Mouse (Mus musculus): ENCODE results near the gene Amt.
A peak's percentile ranks its signal among the peaks of the same experiment; 100 is the strongest.
"Not testable (repeated sequence)": the region's sequence is repeated elsewhere in the genome, so short reads cannot be mapped to it uniquely, and the experiment has no call there.

The Amt gene

DNA sequence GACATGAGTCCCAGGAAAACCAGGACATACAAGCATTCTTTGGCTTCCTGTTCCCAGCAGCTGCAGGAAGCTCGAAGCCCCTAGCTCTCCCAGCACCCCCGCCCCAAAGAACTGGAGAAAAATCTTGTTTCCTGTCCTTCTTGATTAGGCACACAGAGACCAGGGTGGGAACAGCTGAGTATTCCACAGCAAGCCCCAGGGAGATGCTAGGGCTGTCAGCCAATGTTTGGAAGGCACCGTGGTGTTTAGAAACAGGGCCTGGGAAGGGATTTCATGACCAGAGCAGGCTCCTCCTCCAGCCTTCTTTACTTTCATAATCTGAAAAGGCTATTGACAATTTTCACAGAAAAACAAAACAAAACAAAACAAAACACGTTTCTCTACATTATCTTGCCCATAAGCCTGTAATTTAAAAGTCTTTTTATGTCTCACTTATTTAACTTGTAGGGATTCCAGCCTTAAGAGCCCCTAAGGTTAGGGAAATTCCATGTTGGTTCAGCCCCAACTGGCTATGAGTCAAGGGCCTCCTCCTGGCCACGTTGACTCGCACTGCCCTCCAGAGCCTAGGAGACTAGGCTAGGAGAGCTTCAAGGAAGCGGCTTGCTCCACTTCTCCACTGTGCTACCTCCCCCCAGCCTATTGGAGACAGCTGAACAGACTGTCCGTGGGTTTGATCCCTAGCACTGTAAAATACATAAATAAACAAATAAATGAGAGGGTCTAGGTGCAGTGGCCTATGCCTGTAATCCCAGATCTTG lies 16.4 kb upstream of the Amt start:
- DNase-seq (ENCODE audit: low read depth, low spot score): no peak

- DNase-seq (ENCODE audit: low read depth, low spot score): peak; percentile 72
Observed at GRCm38 (mm10) chr9:108284410-108284809, 12.2 kb upstream of the Amt start.

DNA sequence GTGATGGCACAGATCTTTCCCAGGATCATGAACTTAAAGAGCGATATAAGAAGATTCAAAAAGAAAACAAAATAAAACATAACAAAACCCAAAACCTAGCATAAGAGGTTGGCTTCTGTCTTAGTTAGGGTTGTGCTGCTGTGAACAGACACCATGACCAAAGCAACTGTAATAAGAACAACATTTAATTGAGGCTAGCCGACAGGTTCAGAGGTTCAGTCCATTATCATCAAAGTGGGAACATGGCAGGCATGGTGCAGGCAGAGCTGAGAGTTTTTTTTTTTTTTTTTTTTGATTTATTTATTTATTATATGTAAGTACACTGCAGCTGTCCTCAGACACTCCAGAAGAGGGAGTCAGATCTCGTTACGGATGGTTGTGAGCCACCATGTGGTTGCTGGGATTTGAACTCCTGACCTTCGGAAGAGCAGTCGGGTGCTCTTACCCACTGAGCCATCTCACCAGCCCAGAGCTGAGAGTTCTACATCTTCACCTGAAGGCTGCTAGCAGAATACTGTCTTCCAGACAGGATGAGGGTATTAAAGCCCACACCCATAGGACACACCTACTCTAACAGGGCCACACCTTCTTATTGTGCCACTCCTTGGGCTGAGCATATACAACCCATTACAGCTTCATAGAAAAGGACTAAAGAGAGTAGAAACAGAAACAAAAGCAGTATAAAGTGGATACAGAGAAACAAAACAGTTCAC lies 9.0 kb upstream of the Amt start:
- not testable (repeated sequence) for DNase-seq (ENCODE audit: low read depth, low spot score)

- no peak for DNase-seq (ENCODE audit: low read depth, low spot score)
Observed at GRCm38 (mm10) chr9:108289347-108289746, 7.3 kb upstream of the Amt start.

GRCm38 (mm10) chr9:108290016-108290750 lies 6.5 kb upstream of the Amt start, which contains the start of gene Nicn1:
Nicn1 (plus strand) TSS chr9:108290429.
- DNase-seq (ENCODE audit: low read depth, low spot score): peak; percentile 91

DNA sequence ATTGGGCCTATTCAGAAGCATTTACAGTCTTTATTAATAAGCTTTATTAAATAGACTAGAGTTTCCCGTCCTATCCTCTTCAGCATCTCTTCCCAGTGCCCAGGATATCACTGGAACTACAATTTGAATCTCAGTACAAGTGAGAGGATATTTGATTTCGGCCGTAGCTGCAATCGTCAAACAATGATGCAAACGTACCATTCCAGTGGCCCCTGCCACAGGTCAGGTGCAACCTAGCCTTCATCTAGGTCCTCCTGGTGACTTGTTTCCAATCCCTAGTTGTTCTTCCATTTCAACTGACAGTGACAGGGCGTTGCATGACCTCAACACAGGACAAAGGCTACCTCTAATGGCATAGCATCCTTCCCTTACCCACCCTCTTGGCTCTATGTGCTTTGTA lies 5.9 kb upstream of the Amt start:
- no peak for DNase-seq (ENCODE audit: low read depth, low spot score)

- DNase-seq (ENCODE audit: low read depth, low spot score): no peak
Observed at GRCm38 (mm10) chr9:108301853-108302252, 5.2 kb downstream of the Amt start.

DNA sequence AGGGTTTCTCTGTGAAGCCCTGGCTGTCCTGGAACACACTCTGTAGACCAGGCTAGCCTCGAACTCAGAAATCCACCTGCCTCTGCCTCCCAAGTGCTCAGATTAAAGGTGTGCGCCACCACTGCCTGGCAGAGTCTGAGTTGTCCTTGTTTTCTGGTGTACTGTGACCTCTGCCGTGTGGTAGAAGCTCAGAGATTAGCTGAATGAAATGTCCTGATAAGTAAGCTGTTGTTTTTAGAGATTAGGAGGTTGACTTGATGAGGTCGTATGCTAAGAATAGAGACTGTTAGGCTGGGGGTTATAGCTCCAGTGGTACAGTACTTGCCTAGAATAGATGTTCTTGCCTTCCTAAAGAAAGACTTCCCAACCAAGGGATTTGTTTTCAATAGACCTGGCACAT lies 8.1 kb downstream of the Amt start:
- DNase-seq (ENCODE audit: low read depth, low spot score): no peak

GRCm38 (mm10) chr9:108305170-108305569 lies 8.5 kb downstream of the Amt start:
- no peak for DNase-seq (ENCODE audit: low read depth, low spot score)

DNA sequence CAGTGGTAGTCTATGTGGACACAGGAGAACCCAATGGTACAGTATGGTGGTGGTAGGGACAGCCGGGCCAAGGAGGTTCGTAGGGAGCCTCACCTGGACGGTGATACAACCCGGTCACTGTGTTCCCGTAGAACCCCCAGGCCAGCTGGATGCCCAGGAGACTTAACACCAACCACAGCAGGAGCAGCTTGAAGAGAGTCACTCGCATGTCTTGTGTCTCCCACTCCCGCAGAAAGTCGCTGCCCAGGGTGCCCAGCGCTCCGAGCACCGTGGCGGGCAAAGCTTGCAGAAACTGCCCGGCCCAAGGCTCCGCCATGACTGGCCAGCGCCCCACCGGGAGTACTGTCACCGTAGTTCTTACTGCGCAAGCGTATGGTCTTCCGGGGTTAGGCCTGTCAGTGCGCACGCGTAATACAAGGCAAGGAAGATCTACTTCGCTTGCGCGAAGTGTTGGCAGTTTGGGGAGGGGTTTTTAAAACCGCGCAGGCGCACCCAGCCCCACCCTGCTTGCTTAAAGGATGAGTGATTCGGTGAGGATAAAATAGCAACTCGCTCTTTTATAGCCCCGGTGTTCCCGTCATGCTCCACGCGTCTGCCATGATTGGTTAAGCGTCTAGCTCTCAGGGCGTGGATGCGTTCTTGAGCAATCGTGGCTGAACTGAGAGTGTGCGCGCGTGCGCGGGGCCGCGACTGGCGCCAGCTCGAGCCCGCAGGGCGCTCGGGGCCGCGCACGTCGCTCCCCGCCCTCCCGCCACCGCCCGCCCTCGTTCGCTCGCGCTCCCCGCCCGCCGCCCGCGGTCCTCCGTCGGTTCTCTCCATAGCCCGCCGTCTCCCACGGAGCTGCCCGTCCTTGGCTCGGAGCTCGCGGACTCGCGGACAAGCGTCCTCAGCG lies 9.2 kb downstream of the Amt start, which contains the start of the genes Rhoa and Tcta:
Gene Rhoa (plus strand): TSS at position 501 of the 892 bp plus-strand sequence.
Gene Tcta (minus strand): TSS at position 532 of the 892 bp plus-strand sequence.
- peak; percentile 99 for DNase-seq (ENCODE audit: low read depth, low spot score)

DNA sequence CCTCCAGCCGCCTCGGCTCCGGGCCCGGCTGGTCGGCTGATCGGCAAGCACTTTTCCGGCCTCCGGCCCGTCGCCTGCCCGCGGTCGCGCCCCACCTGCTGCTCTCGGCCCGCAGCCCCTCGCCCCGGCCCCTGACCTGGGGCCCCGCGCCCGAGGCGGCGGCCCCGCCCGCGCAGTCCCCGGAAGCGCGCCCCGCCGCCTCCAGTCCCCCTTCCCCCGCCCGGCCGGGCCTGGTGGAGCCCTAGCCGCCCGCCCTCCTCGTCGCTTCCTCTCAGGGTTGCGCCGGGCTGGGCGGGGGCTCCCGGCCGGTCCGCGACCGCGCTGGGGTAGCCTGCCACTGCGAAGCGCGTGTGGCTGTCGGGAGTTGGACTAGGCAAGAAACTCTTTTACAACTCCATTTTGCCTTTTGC lies 9.9 kb downstream of the Amt start:
- DNase-seq (ENCODE audit: low read depth, low spot score): peak; percentile 61

- DNase-seq (ENCODE audit: low read depth, low spot score): no peak
Observed at GRCm38 (mm10) chr9:108307021-108307807, 10.6 kb downstream of the Amt start.

- no peak for DNase-seq (ENCODE audit: low read depth, low spot score)
Observed at GRCm38 (mm10) chr9:108308141-108308540, 11.5 kb downstream of the Amt start.

GRCm38 (mm10) chr9:108317572-108317971 lies 20.9 kb downstream of the Amt start:
- no peak for DNase-seq (ENCODE audit: low read depth, low spot score)

DNA sequence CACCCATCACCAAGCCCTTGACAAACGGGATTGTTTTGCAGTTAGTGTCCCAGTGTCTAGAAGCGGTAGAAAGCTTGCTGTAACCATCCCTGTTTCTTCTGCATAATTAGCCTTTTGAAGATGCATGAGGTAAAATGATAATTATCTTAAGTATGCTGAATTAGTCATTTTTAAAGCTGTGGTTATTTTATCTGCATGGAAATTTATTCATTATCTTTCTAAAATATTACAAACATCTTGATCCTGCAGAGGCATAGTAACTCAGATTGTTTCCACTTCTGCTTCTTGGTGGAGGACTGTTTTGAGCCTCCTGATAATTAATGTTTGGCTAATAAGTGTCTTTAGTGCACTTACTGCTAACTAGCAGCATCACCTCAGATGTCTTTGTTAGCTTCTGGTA lies 21.8 kb downstream of the Amt start:
- no peak for DNase-seq (ENCODE audit: low read depth, low spot score)

DNA sequence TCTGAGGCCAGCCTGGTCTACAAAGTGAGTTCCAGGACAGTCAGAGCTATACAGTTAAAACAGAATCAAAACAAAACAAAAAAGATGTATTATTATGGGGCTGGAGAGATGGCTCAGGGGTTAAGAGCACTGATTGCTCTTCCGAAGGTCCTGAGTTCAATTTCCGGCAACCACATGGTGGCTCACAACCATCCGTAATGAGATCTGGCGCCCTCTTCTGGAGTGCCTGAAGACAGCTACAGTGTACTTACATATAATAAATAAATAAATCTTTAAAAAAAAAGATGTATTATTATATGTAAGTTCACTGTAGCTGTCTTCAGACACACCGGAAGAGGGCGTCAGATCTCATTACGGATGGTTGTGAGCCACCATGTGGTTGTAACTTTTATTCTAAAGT lies 25.4 kb downstream of the Amt start:
- DNase-seq (ENCODE audit: low read depth, low spot score): not testable (repeated sequence)

GRCm38 (mm10) chr9:108324784-108325183 lies 28.1 kb downstream of the Amt start:
- DNase-seq (ENCODE audit: low read depth, low spot score): no peak

DNA sequence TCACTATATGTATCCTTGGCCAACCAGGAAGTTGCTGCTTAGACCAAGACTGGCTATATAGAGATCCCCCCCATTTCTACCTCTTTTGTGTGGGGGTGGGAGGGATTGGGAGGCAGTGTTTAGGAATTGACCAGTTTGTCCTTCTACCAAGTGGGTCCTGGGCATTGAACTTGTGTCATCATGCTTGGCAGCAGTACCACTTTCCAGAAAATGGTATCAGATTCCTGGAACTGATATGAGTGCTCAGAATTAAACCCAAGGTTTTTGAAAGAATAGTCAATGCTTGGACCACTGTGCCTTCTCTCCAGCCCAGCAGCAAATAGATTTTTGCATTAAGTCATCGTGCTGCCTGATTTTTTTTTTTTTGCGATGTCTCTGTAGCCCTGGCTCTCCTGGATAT lies 29.2 kb downstream of the Amt start:
- DNase-seq (ENCODE audit: low read depth, low spot score): no peak

- no peak for DNase-seq (ENCODE audit: low read depth, low spot score)
Observed at GRCm38 (mm10) chr9:108337848-108338550, 41.3 kb downstream of the Amt start.

- no peak for DNase-seq (ENCODE audit: low read depth, low spot score)
Observed at GRCm38 (mm10) chr9:108338551-108338885, 41.9 kb downstream of the Amt start.

All from retina, postnatal 7 days (tissue).